Mouse (Mus musculus) hindbrain, embryonic 12.5 days (tissue): ENCODE measurements around the gene Agpat1. TPM values are rescaled to one million over a fixed set of nuclear protein-coding genes. Genes with fewer than 3 reads are reported as not detected.

Experiments used
- ATAC-seq: fragments of 200-750 bp; cut with Nextera tagmentation; 2 replicates; pipeline ENCODE4 v1.8.0; 2017; ENCODE audit warnings: moderate TSS enrichment; ENCODE audit not compliant: low FRiP score
- H3K27ac ChIP-seq: fragments of 300-500 bp; sonication (generic); 2 replicates; pipeline ENCODE4 v1.5.1; 2016; ENCODE audit warnings: mild to moderate bottlenecking
- H3K27me3 ChIP-seq: fragments of 300-500 bp; sonication (generic); 2 replicates; pipeline ENCODE4 v1.6.1; 2016; ENCODE audit warnings: mild to moderate bottlenecking
- H3K36me3 ChIP-seq: fragments of 300-500 bp; sonication (generic); 2 replicates; pipeline ENCODE4 v1.6.1; 2016; ENCODE audit warnings: mild to moderate bottlenecking
- H3K4me1 ChIP-seq: fragments of 300-500 bp; sonication (generic); 2 replicates; pipeline ENCODE4 v1.6.1; 2016
- H3K4me2 ChIP-seq: fragments of 300-500 bp; sonication (generic); replicated peaks from 2 replicates; pipeline ENCODE4 v1.6.1; 2016; ENCODE audit warnings: mild to moderate bottlenecking
- H3K4me3 ChIP-seq: fragments of 300-500 bp; sonication (generic); 2 replicates; pipeline ENCODE4 v1.5.1; 2016; ENCODE audit warnings: mild to moderate bottlenecking
- H3K9ac ChIP-seq: fragments of 300-500 bp; sonication (generic); 2 replicates; pipeline ENCODE4 v1.6.1; 2016; ENCODE audit warnings: mild to moderate bottlenecking, moderate library complexity
- H3K9me3 ChIP-seq: fragments of 300-500 bp; sonication (generic); replicated peaks from 2 replicates; pipeline ENCODE4 v1.6.1; 2016; ENCODE audit warnings: mild to moderate bottlenecking
- WGBS: fragments of 180-500 bp; shearing (Covaris S2); methylation state at CpG from one replicate; pipeline ENCODE4 v1.1.7; 2016; 5-methylcytosine and 5-hydroxymethylcytosine counted together
- polyA plus RNA-seq: library from polyadenylated mRNA; unstranded; fragments of >200 nt; fragmentation: Nextera tagmentation; extraction: Ambion mirVana; gene quantifications from 2 replicates; pipeline ENCODE4 v1.2.1, GENCODE M21; 2016

Agpat1 gene
- polyA plus RNA-seq, 1 experiment from 2014 or later = 79.0 TPM

DNA sequence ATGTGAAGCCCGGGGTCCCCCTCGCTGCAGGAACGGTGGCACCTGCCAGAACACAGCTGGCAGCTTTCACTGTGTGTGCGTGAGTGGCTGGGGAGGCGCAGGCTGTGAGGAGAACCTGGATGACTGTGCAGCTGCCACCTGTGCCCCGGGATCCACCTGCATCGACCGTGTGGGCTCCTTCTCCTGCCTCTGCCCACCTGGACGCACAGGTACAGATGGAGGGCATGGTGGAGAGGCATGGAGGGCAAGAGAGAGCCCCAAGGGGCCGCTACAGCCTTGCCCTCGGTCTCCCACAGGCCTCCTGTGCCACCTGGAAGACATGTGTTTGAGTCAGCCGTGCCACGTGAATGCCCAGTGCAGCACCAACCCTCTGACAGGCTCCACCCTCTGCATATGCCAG lies 35.6 kb upstream of the Agpat1 start:
- Histone ChIP-seq H3K9me3 (no peaks in the 10 kb centered on the region), H3K27ac (no peak overlapping the region), H3K4me2 (no peak overlapping the region), H3K4me1 (peaks cover 12% of the 10 kb centered on the region), H3K27me3 (0 out of 2 replicates have a peak, but pooled peaks cover 13% of the 10 kb centered on the region), H3K9ac (no peak overlapping the region), H3K4me3 (no peak overlapping the region), H3K36me3 (no peaks in the 10 kb centered on the region)
- no peak for ATAC-seq
- WGBS = 77% methylated on average over 13 of the region's 13 CpGs

DNA sequence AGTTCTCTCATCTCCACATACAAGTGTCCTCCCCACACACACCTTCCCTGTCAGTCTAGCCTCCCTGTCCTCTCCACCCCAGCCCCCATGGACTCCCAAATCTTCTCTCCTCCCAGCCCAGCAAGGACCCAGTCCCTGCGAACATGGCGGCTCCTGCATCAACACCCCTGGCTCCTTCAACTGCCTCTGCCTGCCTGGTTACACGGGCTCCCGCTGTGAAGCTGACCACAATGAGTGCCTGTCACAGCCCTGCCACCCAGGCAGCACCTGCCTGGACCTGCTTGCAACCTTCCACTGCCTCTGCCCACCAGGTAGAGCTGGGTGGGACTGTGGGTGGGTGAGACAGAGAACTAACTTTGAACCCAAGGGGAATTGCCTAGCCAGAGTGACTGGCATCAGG lies 34.1 kb upstream of the Agpat1 start:
- no peak overlapping the region for H3K9ac ChIP-seq
- 0 out of 2 replicates have a peak, but pooled peaks cover 13% of the 10 kb centered on the region for H3K27me3 ChIP-seq
- ATAC-seq = no peak
- H3K4me1 ChIP-seq = peaks cover 2% of the 10 kb centered on the region; the same call in 1 of the 2 replicates
- WGBS = 61% methylated on average over 4 of the region's 4 CpGs
- no peak overlapping the region for H3K4me3 ChIP-seq
- no peak overlapping the region for H3K27ac ChIP-seq
- H3K4me2 ChIP-seq = no peak overlapping the region
- no peaks in the 10 kb centered on the region for H3K9me3 ChIP-seq
- no peaks in the 10 kb centered on the region for H3K36me3 ChIP-seq

- 0 out of 2 replicates have a peak, but pooled peaks cover 6% of the 10 kb centered on the region for H3K27me3 ChIP-seq
- H3K4me3 ChIP-seq = no peak overlapping the region
- no peak overlapping the region for H3K9ac ChIP-seq
- 15% methylated on average over 5 of the region's 5 CpGs for WGBS
- H3K4me2 ChIP-seq = no peak overlapping the region
- no peak overlapping the region for H3K27ac ChIP-seq
- no peak for ATAC-seq
- H3K9me3 ChIP-seq = no peaks in the 10 kb centered on the region
- H3K36me3 ChIP-seq = no peaks in the 10 kb centered on the region
- H3K4me1 ChIP-seq = no peaks in the 10 kb centered on the region
Measured at GRCm38 (mm10) chr17:34571875-34572274, 32.2 kb upstream of the Agpat1 start.

DNA sequence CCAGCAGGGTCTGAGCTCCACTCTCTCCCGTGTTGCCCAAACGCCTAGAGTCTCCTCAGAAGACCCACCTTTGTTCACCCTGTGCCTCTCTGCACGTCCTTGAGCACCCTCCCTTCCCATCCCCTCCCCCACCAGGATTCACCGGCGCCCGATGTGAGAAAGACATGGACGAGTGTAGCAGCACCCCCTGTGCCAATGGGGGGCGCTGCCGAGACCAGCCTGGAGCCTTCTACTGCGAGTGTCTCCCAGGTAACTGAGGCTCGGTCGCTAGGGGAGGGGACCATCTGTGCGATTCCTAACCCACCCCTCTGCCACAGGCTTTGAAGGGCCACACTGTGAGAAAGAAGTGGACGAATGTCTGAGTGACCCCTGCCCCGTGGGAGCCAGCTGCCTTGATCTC lies 31.7 kb upstream of the Agpat1 start:
- no peaks in the 10 kb centered on the region for H3K9me3 ChIP-seq
- 0 out of 2 replicates have a peak, but pooled peaks cover 2% of the 10 kb centered on the region for H3K27me3 ChIP-seq
- H3K27ac ChIP-seq = no peak overlapping the region
- no peaks in the 10 kb centered on the region for H3K36me3 ChIP-seq
- 7% methylated on average over 15 of the region's 15 CpGs for WGBS
- ATAC-seq = no peak
- H3K4me3 ChIP-seq = no peak overlapping the region
- H3K4me1 ChIP-seq = no peaks in the 10 kb centered on the region
- no peak overlapping the region for H3K4me2 ChIP-seq
- H3K9ac ChIP-seq = peak overlapping the region; percentile 8; the same call in 1 of the 2 replicates

DNA sequence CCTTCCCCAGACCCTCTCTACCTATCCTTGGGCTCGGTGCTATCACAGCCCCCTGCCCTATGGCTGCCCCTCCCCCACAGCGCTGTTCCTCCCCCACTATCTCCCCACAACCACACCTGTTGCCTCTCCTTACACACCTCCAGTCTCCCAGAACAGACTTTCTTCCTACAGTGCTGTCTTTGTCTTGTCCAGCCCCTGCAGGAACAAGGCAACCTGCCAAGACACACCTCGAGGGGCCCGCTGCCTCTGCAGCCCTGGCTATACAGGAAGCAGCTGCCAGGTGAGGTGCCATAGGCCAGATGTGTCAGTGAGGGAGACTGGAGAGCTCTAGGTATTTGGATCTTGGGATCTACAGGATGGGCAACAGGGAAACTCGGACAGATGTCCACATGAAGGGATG lies 27.5 kb upstream of the Agpat1 start:
- Histone ChIP-seq H3K27me3 (no peaks in the 10 kb centered on the region), H3K27ac (no peak overlapping the region), H3K4me1 (no peaks in the 10 kb centered on the region), H3K9me3 (no peaks in the 10 kb centered on the region), H3K4me2 (no peak overlapping the region), H3K9ac (no peak overlapping the region), H3K36me3 (no peaks in the 10 kb centered on the region), H3K4me3 (no peak overlapping the region)
- 70% methylated on average over 5 of the region's 5 CpGs for WGBS
- no peak for ATAC-seq

- H3K27ac ChIP-seq = no peak overlapping the region
- no peak overlapping the region for H3K4me3 ChIP-seq
- WGBS = 92% methylated on average over 3 of the region's 3 CpGs
- H3K27me3 ChIP-seq = no peaks in the 10 kb centered on the region
- H3K9me3 ChIP-seq = no peaks in the 10 kb centered on the region
- no peaks in the 10 kb centered on the region for H3K4me1 ChIP-seq
- H3K36me3 ChIP-seq = no peaks in the 10 kb centered on the region
- H3K9ac ChIP-seq = no peak overlapping the region
- no peak for ATAC-seq
- H3K4me2 ChIP-seq = no peak overlapping the region
Measured at GRCm38 (mm10) chr17:34578070-34578469, 26.0 kb upstream of the Agpat1 start.

GRCm38 (mm10) chr17:34582528-34582927 lies 21.5 kb upstream of the Agpat1 start:
- H3K4me1 ChIP-seq = peaks cover 11% of the 10 kb centered on the region

DNA sequence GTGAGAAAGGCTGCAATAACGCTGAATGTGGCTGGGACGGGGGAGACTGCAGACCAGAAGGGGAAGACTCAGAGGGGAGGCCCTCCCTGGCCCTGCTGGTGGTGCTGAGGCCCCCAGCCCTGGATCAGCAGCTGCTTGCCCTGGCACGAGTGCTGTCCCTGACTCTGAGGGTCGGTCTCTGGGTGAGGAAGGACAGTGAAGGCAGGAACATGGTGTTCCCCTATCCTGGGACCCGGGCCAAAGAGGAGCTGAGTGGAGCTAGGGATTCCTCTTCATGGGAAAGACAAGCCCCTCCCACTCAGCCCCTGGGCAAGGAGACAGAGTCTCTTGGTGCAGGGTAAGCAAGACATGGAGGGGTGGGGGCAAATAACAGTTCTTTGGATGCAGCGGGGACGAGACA lies 20.7 kb upstream of the Agpat1 start:
- H3K27ac ChIP-seq = no peak overlapping the region
- peaks cover 16% of the 10 kb centered on the region for H3K4me1 ChIP-seq
- H3K9ac ChIP-seq = no peak overlapping the region
- no peak for ATAC-seq
- H3K4me2 ChIP-seq = no peak overlapping the region
- H3K27me3 ChIP-seq = no peaks in the 10 kb centered on the region
- no peaks in the 10 kb centered on the region for H3K9me3 ChIP-seq
- H3K4me3 ChIP-seq = no peak overlapping the region
- no peaks in the 10 kb centered on the region for H3K36me3 ChIP-seq
- 68% methylated on average over 7 of the region's 7 CpGs for WGBS

More at GRCm38 (mm10) chr17:34582528-34582927, 21.5 kb upstream of the Agpat1 start:
- Histone ChIP-seq H3K9me3 (no peaks in the 10 kb centered on the region), H3K4me2 (no peak overlapping the region), H3K9ac (peak overlapping the region; percentile 32; the same call in 1 of the 2 replicates), H3K27me3 (no peaks in the 10 kb centered on the region), H3K36me3 (no peaks in the 10 kb centered on the region), H3K27ac (no peak overlapping the region), H3K4me3 (no peak overlapping the region)
- no peak for ATAC-seq
- 88% methylated on average over 12 of the region's 12 CpGs for WGBS

DNA sequence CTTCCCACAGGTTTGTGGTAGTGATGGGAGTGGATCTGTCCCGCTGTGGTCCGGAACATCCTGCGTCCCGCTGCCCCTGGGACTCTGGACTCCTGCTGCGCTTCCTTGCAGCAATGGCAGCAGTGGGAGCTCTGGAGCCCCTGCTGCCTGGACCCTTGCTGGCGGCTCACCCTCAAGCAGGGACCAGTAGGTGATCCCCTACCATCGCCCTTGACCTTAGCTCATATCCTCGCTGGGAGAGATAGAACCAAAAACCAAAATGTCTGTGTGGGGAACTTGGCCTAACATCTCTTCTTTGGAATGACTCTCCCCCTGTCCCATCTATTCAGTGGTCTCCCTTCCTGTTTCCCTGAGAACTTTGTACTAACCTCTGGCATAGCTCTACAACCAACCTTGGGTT lies 20.2 kb upstream of the Agpat1 start:
- H3K36me3 ChIP-seq = no peaks in the 10 kb centered on the region
- no peak overlapping the region for H3K27ac ChIP-seq
- H3K4me3 ChIP-seq = no peak overlapping the region
- 86% methylated on average over 8 of the region's 8 CpGs for WGBS
- H3K9me3 ChIP-seq = no peaks in the 10 kb centered on the region
- ATAC-seq = no peak
- no peak overlapping the region for H3K4me2 ChIP-seq
- peaks cover 19% of the 10 kb centered on the region for H3K4me1 ChIP-seq
- H3K9ac ChIP-seq = no peak overlapping the region
- H3K27me3 ChIP-seq = no peaks in the 10 kb centered on the region

DNA sequence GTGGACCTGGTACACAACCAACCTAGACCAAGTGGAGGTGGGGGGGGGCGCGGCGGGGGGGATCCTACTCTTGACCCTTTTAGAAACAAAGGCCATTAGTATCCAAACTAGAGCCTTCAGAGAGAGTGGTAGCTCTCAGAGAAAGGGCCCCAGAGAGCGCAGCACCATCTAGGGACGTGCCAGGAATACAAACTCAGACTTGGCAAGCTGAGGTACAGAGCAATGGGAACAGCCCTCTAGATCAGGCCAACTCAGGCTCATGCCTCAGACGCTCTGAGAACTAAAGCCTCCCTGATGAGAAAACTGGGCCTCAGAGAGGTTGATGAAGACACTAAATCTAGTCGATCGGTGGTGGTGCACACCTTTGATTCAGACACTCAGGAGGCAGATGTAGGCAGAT lies 18.9 kb upstream of the Agpat1 start:
- H3K27me3 ChIP-seq = no peaks in the 10 kb centered on the region
- H3K9ac ChIP-seq = no peak overlapping the region
- peaks cover 32% of the 10 kb centered on the region for H3K4me1 ChIP-seq
- no peak overlapping the region for H3K4me3 ChIP-seq
- H3K27ac ChIP-seq = peak overlapping the region; percentile 99
- no peaks in the 10 kb centered on the region for H3K36me3 ChIP-seq
- no peak for ATAC-seq
- WGBS = 93% methylated on average over 8 of the region's 8 CpGs
- no peaks in the 10 kb centered on the region for H3K9me3 ChIP-seq
- H3K4me2 ChIP-seq = no peak overlapping the region

DNA sequence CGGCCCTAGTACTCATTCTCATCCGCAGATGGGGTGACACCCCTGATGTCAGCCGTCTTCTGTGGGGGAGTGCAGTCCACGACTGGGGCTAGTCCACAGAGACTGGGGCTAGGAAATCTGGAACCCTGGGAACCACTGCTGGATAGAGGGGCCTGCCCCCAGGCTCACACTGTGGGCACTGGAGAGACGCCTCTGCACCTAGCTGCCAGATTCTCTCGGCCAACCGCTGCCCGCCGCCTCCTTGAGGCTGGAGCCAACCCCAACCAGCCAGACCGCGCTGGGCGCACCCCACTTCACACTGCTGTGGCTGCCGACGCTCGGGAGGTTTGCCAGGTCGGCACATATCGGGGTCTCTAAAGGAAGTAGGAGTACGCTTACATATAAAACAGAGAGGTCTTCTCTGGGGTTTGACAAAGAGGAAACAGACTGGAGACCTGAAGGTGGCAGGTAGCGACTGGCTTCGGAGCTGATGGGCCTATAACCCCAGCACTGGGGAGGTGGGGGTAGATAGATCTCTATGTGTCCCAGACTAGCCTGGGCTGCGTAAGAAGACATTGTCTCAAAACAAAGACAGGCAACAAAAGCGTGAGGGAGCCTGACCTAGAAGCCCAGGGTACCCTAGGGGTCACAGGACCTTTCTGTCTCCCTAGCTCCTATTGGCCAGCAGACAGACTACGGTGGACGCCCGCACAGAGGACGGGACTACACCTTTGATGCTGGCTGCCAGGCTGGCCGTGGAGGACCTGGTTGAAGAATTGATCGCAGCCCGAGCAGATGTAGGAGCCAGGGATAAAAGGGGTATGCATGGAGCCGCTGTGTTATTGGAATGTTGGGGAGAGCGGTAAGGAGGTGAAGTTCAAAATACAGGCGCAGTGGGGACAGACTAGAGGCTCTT lies 17.9 kb upstream of the Agpat1 start:
- 16% methylated on average over 32 of the region's 32 CpGs for WGBS
- Histone ChIP-seq H3K36me3 (no peaks in the 10 kb centered on the region), H3K27ac (peak overlapping the region; percentile 99), H3K4me3 (peak overlapping the region; percentile 55), H3K4me2 (peak overlapping the region; percentile 89), H3K4me1 (peaks cover 42% of the 10 kb centered on the region), H3K27me3 (no peaks in the 10 kb centered on the region), H3K9ac (peak overlapping the region; percentile 87), H3K9me3 (no peaks in the 10 kb centered on the region)
- ATAC-seq = peak; percentile 17

GRCm38 (mm10) chr17:34586796-34587422 lies 17.2 kb upstream of the Agpat1 start:
- no peaks in the 10 kb centered on the region for H3K36me3 ChIP-seq
- peak overlapping the region; percentile 55 for H3K4me3 ChIP-seq
- peak overlapping the region; percentile 87 for H3K9ac ChIP-seq
- peak; percentile 77 for ATAC-seq
- H3K4me2 ChIP-seq = peak overlapping the region; percentile 89
- peak overlapping the region; percentile 99 for H3K27ac ChIP-seq
- H3K9me3 ChIP-seq = no peaks in the 10 kb centered on the region
- H3K27me3 ChIP-seq = no peaks in the 10 kb centered on the region
- WGBS = 1% methylated on average over 37 of the region's 38 CpGs
- H3K4me1 ChIP-seq = peaks cover 47% of the 10 kb centered on the region
